Mouse (Mus musculus): Measurements from ENCODE around the gene Wipf1. TPM values are rescaled to one million over a fixed set of nuclear protein-coding genes. Genes with fewer than 3 reads are reported as not detected.

Wipf1 gene
- total RNA-seq, 2 experiments from 2014 or later, result 33.2 to 41.1 TPM

DNA sequence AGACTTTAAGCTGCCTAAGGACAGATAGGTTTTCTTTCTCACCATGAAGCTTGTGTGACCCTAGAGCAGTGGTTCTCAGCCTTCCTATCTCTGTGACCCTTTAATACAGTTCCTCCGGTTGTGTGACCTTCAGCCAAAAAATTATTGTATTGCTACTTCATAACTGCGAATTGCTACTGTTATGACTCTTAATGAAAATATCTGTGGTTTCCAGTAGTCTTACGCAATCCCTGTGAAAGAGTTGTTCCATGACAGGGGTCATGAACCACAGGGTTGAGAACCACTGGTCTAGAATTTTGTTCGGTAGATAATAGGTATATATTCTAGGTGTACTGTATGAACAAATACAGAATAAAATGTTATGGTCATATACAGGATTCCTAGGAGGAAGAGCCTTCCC is 17.7 kb upstream of the Wipf1 start:
- DNase-seq (ENCODE audit: low spot score in 2 of 2), result no peak

DNA sequence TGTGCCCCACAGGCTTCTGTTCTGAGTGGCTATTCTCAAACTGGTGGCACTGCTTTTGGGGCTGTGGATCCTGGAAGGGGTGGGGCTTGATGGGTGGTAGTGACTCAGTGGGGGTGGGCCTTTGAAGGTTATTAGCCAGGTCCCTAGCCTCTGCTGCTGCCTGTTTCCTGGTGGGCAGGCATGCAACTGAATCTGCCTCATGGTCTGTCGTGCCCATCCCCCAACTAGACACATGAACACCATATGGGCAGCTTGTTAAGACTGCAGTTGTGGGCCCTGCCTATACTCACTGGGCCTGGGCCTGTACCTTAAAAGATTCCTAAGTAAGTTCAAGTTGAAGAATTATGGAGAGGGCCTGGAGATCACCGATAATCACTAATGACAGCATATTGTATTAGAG is 16.0 kb upstream of the Wipf1 start:
- no peak for DNase-seq (ENCODE audit: low spot score in 2 of 2)

DNA sequence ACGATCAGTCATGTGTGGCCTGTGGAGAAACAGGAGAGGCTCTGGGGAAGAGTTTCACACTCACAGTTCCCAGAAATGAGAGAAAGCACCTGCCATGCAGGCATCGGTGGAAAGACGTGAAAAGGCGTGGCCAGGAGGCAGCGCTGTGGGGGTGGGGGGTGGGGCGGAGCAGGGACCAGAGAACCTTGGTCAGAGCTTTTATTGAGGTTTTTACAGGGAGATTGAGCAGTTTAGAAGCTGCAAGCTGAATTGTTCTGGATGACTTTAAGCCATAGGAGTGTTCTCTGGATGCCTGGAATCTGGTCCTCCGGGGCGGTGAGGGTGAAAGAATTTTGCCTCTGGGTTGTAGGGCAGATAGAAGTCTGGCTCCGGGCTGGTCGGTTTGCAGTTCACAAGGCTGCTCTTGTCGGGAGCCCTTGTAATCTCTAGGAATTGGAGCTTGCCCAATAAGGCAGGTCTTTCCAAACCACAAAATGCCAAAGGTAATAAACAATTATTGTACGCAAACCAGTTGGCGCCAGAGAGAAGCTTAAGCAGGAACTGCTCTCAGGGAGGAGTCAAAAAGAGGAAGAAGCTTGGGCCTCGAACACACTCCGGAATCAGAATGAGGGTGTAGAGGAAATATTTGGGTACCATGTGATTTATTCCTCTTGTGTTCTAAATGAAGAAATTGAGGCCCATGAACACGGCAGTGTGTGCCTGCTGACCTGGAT is 11.1 kb upstream of the Wipf1 start:
- no peak for DNase-seq (ENCODE audit: low spot score in 2 of 2)

DNA sequence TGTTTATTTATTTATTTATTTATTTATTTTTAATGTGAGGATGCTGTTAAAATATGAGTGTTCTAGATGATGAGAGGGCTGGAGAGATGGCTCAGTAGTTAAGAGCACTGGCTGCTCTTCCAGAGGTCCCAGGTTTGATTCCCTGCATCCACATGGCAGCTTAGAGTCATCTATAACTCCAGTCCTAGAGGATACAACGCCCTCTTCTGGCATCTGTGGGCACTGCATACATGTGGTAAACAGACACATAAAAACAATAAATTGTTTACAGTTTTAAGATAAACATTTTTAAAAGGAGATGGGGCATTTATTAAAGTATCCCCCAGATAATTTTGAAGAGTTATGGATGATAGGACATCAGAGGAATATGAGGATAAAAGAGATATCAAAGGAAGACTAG is 10.2 kb upstream of the Wipf1 start:
- no peak for DNase-seq (ENCODE audit: low spot score in 2 of 2)

DNA sequence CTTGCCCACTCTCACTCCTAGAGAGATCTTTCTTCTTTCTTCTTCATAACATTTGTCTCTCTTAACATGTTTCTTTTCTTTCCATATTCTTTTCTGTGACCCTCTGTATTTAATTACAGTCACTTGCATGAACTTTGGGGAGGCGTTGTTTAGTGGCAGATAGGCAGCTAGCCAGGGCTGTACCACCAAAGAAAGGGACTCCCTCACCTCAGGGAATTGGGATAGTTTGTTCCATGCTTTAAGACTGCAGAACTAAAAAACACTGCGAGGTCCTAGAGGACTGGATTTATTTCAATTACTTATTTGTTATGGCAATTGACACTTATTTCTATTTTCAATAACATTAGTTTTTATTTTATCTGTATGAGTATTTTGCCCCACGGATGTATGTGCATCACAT is 9.6 kb upstream of the Wipf1 start:
- no peak for DNase-seq (ENCODE audit: low spot score in 2 of 2)

DNA sequence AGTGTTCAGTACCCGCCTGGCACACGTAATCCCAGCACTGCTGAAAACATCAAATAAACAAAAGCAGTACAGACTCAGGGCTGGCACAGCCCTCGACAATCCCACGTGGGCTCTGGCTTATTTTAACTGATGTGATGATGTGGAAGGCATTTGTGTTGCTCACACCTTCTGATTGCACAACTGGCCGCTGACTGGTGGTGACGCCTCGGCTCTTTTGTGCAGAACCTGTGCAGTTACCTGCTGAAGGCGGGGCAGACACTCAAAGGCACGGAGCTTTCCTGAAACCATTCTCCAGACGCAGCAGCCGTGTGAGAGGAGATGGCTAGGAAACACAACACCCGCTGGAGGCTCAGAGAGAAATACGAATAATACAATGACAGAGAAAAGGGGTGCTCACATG is 9.1 kb upstream of the Wipf1 start:
- DNase-seq (ENCODE audit: low spot score in 2 of 2), result no peak

DNA sequence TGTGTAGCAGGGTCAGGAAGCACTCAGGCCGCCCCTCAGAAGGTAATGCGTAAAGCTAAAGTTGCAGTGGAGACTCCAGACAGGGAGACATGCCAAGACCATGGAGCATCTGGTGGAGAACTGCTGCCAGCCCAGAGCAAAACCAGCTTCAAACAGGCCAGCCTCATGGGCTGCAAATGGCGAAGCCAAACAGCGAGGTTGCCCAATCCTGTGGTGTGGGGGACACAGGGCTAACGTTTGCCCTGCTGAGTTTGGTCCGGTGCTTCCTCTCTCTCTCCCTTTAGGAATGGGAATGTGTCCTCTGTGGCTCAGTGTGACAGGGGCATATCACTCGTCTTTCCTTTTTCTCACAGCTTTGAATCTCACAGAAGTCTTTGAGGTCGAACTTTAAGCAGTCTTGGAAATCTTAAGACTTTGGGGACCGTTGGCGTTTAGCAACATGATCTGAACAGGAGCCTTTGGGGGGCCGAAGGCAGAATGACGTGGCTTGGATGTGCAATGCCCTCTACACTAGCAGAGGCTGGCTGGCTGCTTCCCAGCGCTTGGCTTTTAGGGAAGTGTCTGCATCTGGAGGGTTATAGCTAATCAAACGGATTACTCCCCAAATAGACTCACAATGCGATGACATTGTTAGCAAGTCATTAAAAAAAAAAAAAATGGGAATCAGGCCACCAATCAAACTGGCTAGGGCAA is 6.7 kb upstream of the Wipf1 start:
- no peak for DNase-seq (ENCODE audit: low spot score in 2 of 2)

DNA sequence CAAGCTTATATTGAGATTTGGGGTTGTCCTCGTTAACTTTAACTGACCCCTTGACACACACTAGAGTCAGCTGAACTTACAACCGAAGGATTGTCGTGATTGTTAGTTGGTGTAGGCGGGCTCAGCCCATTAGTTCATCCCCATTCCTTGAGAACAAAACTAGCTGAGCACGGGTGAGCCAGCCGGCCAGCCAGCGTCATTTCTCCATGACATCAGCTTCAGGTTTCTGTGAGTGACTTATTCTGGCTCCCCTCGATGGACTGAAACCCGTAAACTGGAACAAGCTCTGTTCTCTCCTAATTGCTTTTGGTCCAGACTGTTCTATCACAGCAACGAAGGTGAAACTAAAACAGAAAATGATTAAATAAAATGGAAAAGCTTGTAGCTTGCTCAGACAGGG is 5.2 kb upstream of the Wipf1 start:
- DNase-seq (ENCODE audit: low spot score in 2 of 2), result no peak

DNA sequence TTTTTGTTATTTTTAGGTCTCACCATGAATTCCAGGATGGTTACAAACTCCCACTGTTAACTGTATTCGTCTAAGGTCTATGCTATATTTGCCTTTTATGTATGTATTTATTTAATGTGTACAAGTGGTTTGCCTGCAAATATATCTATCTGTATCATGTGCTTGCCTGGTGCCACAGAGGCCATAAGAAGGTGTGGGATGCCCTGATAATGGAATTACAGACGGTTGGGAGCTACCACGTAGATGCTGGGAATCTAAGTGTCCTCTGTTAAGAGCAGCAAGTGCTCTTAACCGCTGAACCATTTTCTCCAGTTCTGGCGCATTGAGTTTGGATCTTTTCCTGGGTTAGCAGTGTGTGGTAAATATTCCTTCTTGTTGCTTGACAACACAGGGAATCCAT is 953 bp upstream of the Wipf1 start:
- DNase-seq (ENCODE audit: low spot score in 2 of 2), result no peak

DNA sequence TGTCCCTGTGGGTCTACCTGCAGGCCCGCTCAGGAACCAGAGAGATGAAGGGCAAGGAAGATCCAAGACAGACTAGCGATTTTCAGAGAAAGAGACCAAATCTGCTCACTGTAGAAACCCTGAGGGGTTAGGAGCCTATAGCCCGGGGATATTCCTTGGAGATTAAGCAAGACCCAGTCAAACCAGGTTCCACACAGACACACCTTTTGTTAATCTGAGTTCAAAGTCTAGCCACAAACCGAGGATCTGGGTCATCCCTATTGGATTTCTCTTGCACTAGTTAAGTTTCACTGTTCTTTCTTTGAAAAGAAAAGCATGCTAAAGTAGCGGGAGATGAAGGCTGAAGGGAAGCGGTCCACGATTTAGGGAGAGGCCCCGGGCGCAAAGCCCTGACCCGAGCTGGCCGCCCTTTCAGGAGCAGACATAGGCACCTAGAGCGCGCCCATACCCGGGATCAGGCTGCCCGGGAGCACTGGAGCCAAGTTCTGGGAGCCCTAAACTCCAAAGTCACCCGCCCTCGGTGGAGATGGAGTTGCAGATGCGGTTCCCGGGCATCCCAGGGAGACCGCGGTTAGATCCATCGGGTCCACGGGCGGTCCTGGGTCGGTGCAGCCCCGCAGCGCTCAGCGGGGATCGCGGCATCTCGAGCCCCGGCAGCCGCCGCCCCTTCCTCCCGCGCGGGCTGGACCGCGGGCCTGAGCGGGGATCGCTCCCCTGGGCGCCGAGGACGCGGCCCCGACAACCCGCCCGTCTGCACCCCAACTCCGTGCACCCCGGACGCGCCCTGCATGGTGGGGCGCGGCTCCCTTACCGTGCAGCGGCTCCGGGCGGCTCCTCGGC is 798 bp downstream of the Wipf1 start:
- peak; percentile 34 to 53 for DNase-seq (ENCODE audit: low spot score in 2 of 2)

DNA sequence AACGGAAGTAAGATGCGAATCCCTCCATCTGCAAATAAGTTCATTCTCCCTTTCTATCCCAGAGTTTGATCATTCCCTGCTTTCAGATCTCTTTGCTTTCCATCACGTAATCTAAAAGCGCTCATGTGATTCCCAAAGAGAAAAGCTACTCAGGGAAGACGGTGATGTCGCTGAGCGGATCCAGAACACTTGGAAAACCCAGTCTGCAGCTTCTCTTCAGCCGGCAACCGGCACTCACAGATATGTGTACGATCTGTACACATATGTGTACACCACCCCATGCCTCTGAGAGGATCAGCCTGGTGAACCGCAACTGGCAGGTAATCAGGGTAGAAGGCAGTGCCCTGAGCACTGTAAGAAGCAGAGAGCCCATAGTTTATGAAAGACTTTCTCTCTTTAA is 1.6 kb downstream of the Wipf1 start:
- DNase-seq (ENCODE audit: low spot score in 2 of 2), result no peak

DNA sequence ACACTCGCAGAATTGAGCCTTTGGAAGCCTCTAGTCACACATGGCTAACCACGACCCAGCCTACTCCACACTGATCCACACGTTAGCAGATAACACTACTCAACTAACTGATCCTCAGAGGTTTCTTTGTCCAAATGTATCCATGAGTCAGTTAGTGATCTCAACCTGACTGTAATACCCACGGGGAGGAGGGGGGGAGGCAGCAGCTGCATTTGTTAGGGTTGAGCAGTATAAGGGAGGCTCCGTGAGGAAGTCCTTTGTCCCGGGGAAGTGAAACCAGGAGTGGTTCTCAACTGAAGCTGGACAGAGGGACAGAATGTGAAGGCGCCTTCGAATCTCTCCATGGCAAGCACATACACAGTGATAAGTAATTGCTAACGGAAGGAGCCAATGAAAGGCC is 2.8 kb downstream of the Wipf1 start:
- peak in 1 of 2 experiments; percentile 55 for DNase-seq (ENCODE audit: low spot score in 2 of 2)

DNA sequence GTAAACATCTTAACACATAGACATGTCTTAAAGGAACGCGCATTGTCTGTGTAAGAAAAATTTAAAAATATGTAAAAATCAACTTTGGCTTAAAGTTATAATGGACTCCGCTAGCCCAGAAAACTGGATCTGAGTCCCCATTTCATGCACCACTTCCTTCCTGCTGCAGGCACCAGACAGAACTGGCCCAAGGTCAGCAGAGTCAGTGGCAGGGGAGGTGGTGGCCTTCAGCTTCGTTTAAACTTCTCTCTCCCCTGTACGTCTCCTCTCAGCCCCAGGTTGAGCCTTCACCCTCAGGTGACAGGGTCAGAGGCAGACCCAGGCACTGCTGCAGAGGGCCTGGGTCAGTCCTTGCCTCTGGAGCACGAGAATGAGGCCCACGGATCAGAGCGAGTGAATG is 6.6 kb downstream of the Wipf1 start:
- no peak for DNase-seq (ENCODE audit: low spot score in 2 of 2)

DNA sequence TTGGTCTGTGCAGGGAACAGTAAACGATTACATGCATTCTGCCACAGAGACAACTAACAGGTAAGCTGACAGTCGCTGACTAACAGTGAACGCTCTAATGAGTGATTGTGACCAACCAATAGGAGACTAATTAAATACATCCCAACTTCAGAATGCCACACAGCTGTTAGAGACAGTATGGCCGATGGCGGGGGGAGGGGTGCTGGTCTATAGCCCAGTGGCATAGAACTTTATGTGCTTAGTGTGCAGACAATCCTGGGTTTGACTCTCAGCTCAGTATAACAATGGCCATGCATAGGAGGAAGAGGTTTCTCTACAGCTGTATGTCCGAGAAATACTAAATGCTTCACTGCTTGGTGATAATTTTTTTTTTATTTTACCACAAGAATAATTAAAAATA is 7.2 kb downstream of the Wipf1 start:
- no peak for DNase-seq (ENCODE audit: low spot score in 2 of 2)

DNA sequence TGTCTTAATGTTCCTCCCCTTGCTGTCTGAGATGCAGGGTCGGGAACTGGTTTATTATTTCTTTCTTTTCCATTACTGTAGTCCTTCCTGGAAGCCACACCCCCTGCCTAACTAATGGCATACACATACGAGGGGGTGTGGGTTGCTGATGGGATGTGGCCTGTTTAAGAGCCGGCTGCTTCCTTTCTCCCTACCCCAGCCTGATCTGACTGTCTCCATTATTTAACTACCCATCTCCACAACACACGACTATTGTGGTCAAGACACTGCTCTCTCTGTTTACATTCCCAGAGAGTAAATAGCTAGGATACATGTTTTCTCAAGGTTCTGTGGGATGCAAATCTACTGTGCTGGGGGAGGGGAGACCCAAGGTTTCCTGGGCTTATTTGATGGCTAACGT is 7.8 kb downstream of the Wipf1 start:
- no peak for DNase-seq (ENCODE audit: low spot score in 2 of 2)

DNA sequence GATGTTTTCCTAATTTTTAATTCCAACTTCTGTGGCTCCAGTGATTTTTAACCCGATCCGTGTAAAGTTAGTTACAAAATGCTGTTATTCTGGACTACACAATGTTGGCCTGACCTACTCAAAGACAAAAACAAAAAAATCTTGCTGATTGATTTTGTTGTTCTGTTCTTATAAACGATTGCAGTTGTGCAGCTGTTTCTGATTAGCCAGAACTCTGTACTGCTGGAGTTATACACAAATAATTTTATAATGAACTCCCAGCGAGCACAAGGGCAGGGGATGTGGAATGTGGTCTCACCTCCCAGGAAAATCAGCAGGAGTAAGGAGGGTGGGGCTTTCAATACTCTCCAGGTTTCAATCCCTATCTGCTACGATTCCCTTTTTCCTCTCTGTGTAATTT is 10.6 kb downstream of the Wipf1 start:
- DNase-seq (ENCODE audit: low spot score in 2 of 2), result no peak

DNA sequence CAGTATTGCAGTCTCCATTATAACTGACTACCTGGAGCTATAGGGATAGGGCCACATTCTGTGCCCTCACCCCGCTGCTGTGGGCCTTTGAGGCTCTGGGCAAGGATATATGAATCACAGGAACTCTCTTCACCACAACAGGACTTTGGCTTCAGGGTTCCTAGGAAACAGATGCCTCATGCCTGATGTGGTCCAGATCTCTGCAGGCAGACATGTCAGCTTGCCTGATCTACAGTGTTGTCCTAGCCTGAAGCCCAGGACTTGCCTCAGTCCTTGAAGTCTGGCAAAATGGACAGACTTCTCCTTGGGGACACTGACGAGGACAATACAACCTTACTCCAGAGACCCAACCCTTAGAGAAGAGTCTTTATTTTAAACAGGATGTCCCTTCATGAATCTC is 11.2 kb downstream of the Wipf1 start:
- no peak for DNase-seq (ENCODE audit: low spot score in 2 of 2)

DNA sequence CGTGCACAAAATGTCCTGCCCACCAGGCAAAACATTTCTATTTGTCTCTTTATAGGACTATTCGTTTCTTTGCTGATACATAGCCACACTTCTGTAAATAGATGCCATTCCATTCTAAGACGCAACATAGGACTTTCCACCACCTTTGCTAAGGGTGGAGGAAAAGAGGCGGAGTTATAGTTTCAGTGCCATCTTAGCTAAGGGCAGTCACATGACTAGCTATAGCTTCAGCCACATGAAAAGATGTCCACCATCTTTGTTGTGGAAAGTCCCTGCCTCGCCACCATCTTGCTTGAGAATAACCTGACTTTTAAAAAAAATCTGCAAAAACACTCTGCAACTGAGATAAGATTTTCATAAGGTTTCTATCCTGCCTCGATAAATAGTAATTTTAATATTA is 15.4 kb downstream of the Wipf1 start:
- no peak for DNase-seq (ENCODE audit: low spot score in 2 of 2)

DNA sequence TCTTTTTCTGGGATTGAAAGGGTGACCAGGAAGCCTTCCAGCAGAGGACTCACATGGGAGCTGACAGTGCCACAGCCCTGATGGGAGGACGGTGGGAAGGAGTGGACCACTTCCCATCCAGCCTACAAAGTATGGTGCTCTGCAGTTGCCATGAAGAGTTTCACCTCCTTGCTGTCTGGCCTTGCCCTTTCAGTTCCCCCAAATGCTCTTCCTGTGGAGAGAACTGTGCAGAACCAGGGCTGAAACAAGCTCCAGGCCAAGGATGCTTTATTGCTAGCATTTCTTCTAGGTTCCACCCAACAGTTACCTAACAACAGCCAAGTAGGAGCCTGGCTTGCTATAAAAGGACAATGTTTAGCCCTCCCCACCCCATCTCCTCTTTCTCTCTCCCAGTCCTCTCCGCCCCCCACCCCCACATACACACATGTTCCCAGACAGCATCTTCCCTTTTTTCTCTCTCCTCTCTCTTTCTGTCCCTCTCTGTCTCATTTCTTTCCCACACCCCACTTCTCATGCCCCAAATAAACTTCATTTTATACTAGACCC is 16.3 kb downstream of the Wipf1 start:
- no peak for DNase-seq (ENCODE audit: low spot score in 2 of 2)

DNA sequence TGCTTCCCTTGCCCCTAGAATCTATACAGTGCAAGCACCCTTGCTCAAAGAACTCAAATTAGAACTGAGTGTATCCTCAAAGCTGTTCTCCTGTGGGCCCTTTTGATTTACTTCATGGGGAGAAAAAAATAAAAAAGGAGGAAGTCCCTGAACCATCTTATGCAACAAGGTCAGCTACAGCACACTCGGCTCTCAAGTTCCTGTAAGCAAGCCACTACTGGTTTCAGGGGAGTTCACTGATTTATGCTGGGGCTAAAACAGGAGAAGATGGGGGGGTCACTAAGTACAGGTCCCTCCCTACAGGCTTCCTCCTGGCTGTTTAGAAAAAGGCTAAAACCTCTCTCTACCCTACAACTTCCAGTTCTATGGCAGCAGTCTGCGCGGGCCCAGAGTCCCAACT is 17.5 kb downstream of the Wipf1 start:
- DNase-seq (ENCODE audit: low spot score in 2 of 2), result no peak

DNA sequence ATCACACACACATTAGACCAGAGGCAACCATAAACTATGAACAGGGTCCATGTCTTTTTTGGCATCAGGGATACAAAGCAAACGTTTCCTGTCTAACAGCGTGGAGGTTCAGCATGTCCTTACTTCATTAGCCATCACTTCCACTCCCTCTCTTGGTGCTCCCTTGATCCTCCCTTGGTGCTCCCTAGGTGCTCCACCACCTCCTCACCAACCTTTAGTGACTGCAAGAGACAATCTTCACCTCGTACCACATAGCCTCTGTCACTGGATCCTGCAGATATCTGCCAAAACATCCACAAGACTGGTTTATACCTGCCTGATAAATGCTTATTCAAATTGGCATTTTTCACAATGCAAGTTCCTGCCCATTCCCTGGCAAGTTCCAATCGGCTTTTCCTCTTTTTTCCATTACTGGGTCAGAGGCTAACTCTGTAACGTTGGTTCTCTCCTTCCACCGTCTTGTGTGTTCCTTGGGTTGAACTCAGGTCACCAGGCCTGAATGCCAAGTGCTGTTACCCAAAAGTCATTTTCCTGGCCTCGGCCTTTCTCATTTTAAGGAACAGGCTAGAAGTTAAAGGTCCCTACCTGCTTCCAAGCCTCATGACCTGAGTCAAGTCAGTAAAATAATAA is 18.7 kb downstream of the Wipf1 start:
- DNase-seq (ENCODE audit: low spot score in 2 of 2), result no peak

DNA sequence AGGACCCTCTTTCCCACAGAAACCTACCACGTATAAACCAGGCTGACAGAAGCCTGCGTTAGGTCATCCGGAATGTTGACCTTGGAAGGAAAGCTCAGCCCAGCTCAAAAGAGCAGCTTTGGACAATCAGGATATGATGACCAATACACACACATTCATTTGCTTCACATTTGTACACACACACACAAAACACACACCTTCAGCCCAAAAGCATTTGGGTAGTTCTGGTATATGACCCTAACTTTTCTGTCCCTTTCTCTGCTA is 19.6 kb downstream of the Wipf1 start:
- no peak for DNase-seq (ENCODE audit: low spot score in 2 of 2)
